19 mouse cellular contexts compared by ENCODE assay signal in the genomic region with DNA sequence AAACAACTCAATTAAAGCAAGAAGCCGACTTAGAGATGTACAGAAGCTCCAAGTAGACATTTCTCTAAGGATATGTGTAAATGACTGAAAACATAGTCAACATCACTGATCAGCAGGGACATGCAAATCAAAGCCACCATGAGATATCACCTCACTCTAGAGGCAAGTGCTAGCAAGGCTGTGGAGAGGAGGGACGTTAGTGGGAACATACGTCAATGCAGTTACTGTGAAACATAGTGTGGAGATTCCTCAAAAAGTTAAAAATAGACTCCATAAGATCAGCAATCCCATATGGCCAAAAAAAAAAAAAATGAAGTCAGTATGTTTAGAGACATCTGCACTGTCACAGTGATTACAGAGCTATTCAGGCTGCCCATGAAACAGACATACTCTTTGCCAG.
A peak's percentile ranks its signal among the peaks of the same experiment; 100 is the strongest.
DNase-seq lines count a peak whose midpoint lies in the region; ATAC-seq and TF ChIP-seq lines count a peak whose summit lies in the region.
"Had no signal": no experiment of that assay in that cellular context is flagged by ENCODE, and none has a peak within 500 bp of the region (broad histone marks: within the 10 kb centered on the region; RNA-seq: fewer than 3 reads in every experiment).

No protein-coding gene starts in this region.

- intact Hi-C loops in left cerebral cortex, adult 2 months (cut with DNase I): no loop called here

- DNase-seq in frontal cortex, postnatal 25 days (ENCODE audit: low spot score in 2 of 2): no peak
- no peak for DNase-seq in left cerebral cortex, adult 2 months (ENCODE audit: extremely low spot score in 1 of 2, low spot score in 2 of 2)
- DNase-seq in left cerebral cortex, adult 8-10 months (ENCODE audit: low spot score in 2 of 2): no peak
- DNase-seq in brain, adult 2 months (ENCODE audit: low read depth, low spot score): peak; percentile 50
- DNase-seq in telencephalon, adult 2 months (ENCODE audit: low read depth, low spot score): peak; percentile 57
- DNase-seq in kidney, adult 8-10 months: no peak
- DNase-seq: adrenal gland, adult 2 months; adrenal gland, postnatal 10 days; adrenal gland, postnatal 25 days; cerebellum, adult 11-12 months; cerebellum, adult 2 months; cerebellum, adult 9-10 months; cerebellum, postnatal 10 days; cerebellum, postnatal 25 days had no signal

- peak overlapping the region; percentile 11; the same call in 1 of the 2 replicates for H3K27ac ChIP-seq in left cerebral cortex, adult 2 months
- H3K27ac ChIP-seq: embryonic facial prominence, embryonic 10.5 days; embryonic facial prominence, embryonic 12.5 days had no signal

- ATAC-seq in frontal cortex, adult (ENCODE audit: low TSS enrichment): peak; percentile 88
- ATAC-seq: forebrain, embryonic 14.5 days; forebrain, embryonic 16.5 days had no signal

- H3K4me3 ChIP-seq in left cerebral cortex, adult 2 months: no peak overlapping the region
- H3K4me3 ChIP-seq: embryonic facial prominence, embryonic 10.5 days; embryonic facial prominence, embryonic 12.5 days had no signal

- no peak for TF ChIP-seq CTCF in left cerebral cortex, adult 2 months (IDR thresholded peaks at IDR 0.05)

Comparison
In these comparisons a context has a peak if more than half of its experiments do, and no peak if none do; other contexts are left out.
1. DNase-seq: peak in brain, adult 2 months (single experiment) and telencephalon, adult 2 months (single experiment); none in frontal cortex, postnatal 25 days (0 of 2), left cerebral cortex, adult 2 months (0 of 2), left cerebral cortex, adult 8-10 months (0 of 2) and kidney, adult 8-10 months (0 of 2).